Mouse (Mus musculus) C2C12 (cell line): ENCODE data around the gene Asic1. TPM values are rescaled to one million over a fixed set of nuclear protein-coding genes. Genes with fewer than 3 reads are reported as not detected.

Experiments used
- H3K27me3 ChIP-seq: one replicate; pipeline ENCODE4 v1.6.1; 2011; ENCODE audit not compliant: control insufficient read depth, insufficient read depth, insufficient read length
- H3K36me3 ChIP-seq: one replicate; pipeline ENCODE4 v1.6.1; 2011; ENCODE audit not compliant: control insufficient read depth, insufficient read depth
- H3K4me3 ChIP-seq: one replicate; pipeline ENCODE4 v1.5.1; 2011; ENCODE audit warnings: mild to moderate bottlenecking, control low read depth; ENCODE audit not compliant: poor library complexity, insufficient read depth, severe bottlenecking
- H3K79me2 ChIP-seq: one replicate; pipeline ENCODE4 v1.6.1; 2011; ENCODE audit not compliant: control insufficient read depth, insufficient read depth
- H3K79me3 ChIP-seq: one replicate; pipeline ENCODE4 v1.6.1; 2011; ENCODE audit warnings: low read depth, control low read depth
- H3ac ChIP-seq: one replicate; pipeline ENCODE3; 2011; ENCODE audit warnings: low read depth; ENCODE audit not compliant: control insufficient read depth, insufficient read length
- CEBPB ChIP-seq: IDR thresholded peaks from one replicate; pipeline ENCODE4 v1.6.1; 2011; ENCODE audit warnings: low read depth, mild to moderate bottlenecking, control low read depth, moderate library complexity
- CTCF ChIP-seq: IDR thresholded peaks from one replicate; pipeline ENCODE4 v1.5.1; 2011; ENCODE audit not compliant: control insufficient read depth, insufficient read depth, insufficient read length
- FOSL1 ChIP-seq: IDR thresholded peaks from one replicate; pipeline ENCODE4 v1.8.0; 2011; ENCODE audit warnings: mild to moderate bottlenecking, low read length; ENCODE audit not compliant: poor library complexity, insufficient read depth, severe bottlenecking
- MAX ChIP-seq: IDR thresholded peaks from one replicate; pipeline ENCODE4 v1.6.1; 2011; ENCODE audit warnings: mild to moderate bottlenecking, control low read depth
- MYOD1 ChIP-seq: IDR thresholded peaks from one replicate; pipeline ENCODE4 v1.6.1; 2011; ENCODE audit warnings: low read depth; ENCODE audit not compliant: control insufficient read depth, insufficient read length
- MYOG ChIP-seq: IDR thresholded peaks from one replicate; pipeline ENCODE4 v1.6.1; 2011; ENCODE audit not compliant: control insufficient read depth, insufficient read length; ENCODE audit errors: extremely low read depth
- USF1 ChIP-seq: IDR thresholded peaks from one replicate; pipeline ENCODE4 v1.6.1; 2011; ENCODE audit warnings: low read depth, mild to moderate bottlenecking, control low read depth, moderate library complexity
- polyA plus RNA-seq: library from polyadenylated mRNA; unstranded; fragments of >200 nt; fragmentation: generic; extraction: Trizol; gene quantifications from one replicate; pipeline ENCODE4 v1.2.1, GENCODE M21; 2012; ENCODE audit warnings: missing spikeins

Asic1 gene
- polyA plus RNA-seq, 1 experiment = 2.2 TPM

GRCm38 (mm10) chr15:99727525-99727924 is 57.4 kb downstream of the Asic1 start:
- TF ChIP-seq MYOD1 (no peak), CEBPB (no peak), FOSL1 (no peak), MAX (no peak), USF1 (no peak), CTCF (no peak)
- peaks cover 33% of the 10 kb centered on the region for H3K36me3 ChIP-seq

GRCm38 (mm10) chr15:99728211-99728610 is 58.0 kb downstream of the Asic1 start:
- H3K4me3 ChIP-seq = no peak overlapping the region
- no peaks in the 10 kb centered on the region for H3K27me3 ChIP-seq
- peaks cover 20% of the 10 kb centered on the region for H3K79me3 ChIP-seq
- H3K79me2 ChIP-seq = peaks cover 32% of the 10 kb centered on the region
- H3K36me3 ChIP-seq = peaks cover 39% of the 10 kb centered on the region
- TF ChIP-seq MYOD1 = no peak
- no peak for TF ChIP-seq CTCF
- no peak for TF ChIP-seq USF1
- TF ChIP-seq MYOG = no peak
- TF ChIP-seq MAX = no peak
- TF ChIP-seq FOSL1 = no peak
- TF ChIP-seq CEBPB = no peak
- no peak overlapping the region for H3ac ChIP-seq

More at GRCm38 (mm10) chr15:99727525-99727924, 57.4 kb downstream of the Asic1 start:
- Histone ChIP-seq H3K79me3 (peaks cover 20% of the 10 kb centered on the region), H3ac (no peak overlapping the region), H3K27me3 (no peaks in the 10 kb centered on the region), H3K4me3 (no peak overlapping the region), H3K79me2 (peaks cover 32% of the 10 kb centered on the region)

GRCm38 (mm10) chr15:99729056-99729783 is 59.1 kb downstream of the Asic1 start:
- H3K79me3 ChIP-seq = peaks cover 20% of the 10 kb centered on the region
- TF ChIP-seq FOSL1 (no peak), MYOD1 (no peak), USF1 (no peak), CEBPB (no peak), MAX (no peak), MYOG (no peak), CTCF (no peak)
- H3ac ChIP-seq = no peak overlapping the region
- H3K27me3 ChIP-seq = no peaks in the 10 kb centered on the region
- H3K79me2 ChIP-seq = peaks cover 32% of the 10 kb centered on the region
- no peak overlapping the region for H3K4me3 ChIP-seq
- peaks cover 48% of the 10 kb centered on the region for H3K36me3 ChIP-seq

- Histone ChIP-seq H3K79me2 (peaks cover 28% of the 10 kb centered on the region), H3K27me3 (no peaks in the 10 kb centered on the region), H3K79me3 (peaks cover 17% of the 10 kb centered on the region), H3ac (no peak overlapping the region), H3K4me3 (no peak overlapping the region), H3K36me3 (peaks cover 67% of the 10 kb centered on the region)
- TF ChIP-seq CTCF = no peak
- TF ChIP-seq CEBPB = no peak
- no peak for TF ChIP-seq MYOG
- no peak for TF ChIP-seq USF1
- no peak for TF ChIP-seq MYOD1
- no peak for TF ChIP-seq FOSL1
- no peak for TF ChIP-seq MAX
Observed at GRCm38 (mm10) chr15:99731167-99731566, 61.0 kb downstream of the Asic1 start.

GRCm38 (mm10) chr15:99731678-99732077 is 61.5 kb downstream of the Asic1 start:
- TF ChIP-seq USF1 (no peak), MAX (no peak), MYOD1 (no peak)

GRCm38 (mm10) chr15:99733186-99733585 is 63.0 kb downstream of the Asic1 start:
- no peak overlapping the region for H3ac ChIP-seq
- H3K27me3 ChIP-seq = no peaks in the 10 kb centered on the region

More at GRCm38 (mm10) chr15:99731678-99732077, 61.5 kb downstream of the Asic1 start:
- Histone ChIP-seq H3K27me3 (no peaks in the 10 kb centered on the region), H3K79me3 (peaks cover 12% of the 10 kb centered on the region), H3ac (no peak overlapping the region), H3K36me3 (peaks cover 72% of the 10 kb centered on the region), H3K79me2 (peaks cover 23% of the 10 kb centered on the region), H3K4me3 (no peak overlapping the region)

More at GRCm38 (mm10) chr15:99733186-99733585, 63.0 kb downstream of the Asic1 start:
- TF ChIP-seq MYOD1 (no peak), USF1 (no peak), CEBPB (no peak), CTCF (no peak), MAX (no peak), MYOG (no peak), FOSL1 (no peak)
- Histone ChIP-seq H3K79me2 (peaks cover 8% of the 10 kb centered on the region), H3K79me3 (no peaks in the 10 kb centered on the region), H3K4me3 (no peak overlapping the region), H3K36me3 (peaks cover 77% of the 10 kb centered on the region)
